Mouse (Mus musculus) B cell, adult (primary cell): ENCODE results near the gene Scamp5. TPM values are rescaled to one million over a fixed set of nuclear protein-coding genes. Genes with fewer than 3 reads are reported as not detected.

Experiments
- total RNA-seq: library from RNA; stranded (reverse); gene quantifications from 4 replicates; pipeline ENCODE4 v1.2.4, GENCODE M21; 2023; ENCODE audit not compliant: inconsistent age

Gene Scamp5
- 0.16 to 0.90 TPM (median 0.38 TPM) in 3 of 4 replicates, not detected in the other for total RNA-seq

DNA sequence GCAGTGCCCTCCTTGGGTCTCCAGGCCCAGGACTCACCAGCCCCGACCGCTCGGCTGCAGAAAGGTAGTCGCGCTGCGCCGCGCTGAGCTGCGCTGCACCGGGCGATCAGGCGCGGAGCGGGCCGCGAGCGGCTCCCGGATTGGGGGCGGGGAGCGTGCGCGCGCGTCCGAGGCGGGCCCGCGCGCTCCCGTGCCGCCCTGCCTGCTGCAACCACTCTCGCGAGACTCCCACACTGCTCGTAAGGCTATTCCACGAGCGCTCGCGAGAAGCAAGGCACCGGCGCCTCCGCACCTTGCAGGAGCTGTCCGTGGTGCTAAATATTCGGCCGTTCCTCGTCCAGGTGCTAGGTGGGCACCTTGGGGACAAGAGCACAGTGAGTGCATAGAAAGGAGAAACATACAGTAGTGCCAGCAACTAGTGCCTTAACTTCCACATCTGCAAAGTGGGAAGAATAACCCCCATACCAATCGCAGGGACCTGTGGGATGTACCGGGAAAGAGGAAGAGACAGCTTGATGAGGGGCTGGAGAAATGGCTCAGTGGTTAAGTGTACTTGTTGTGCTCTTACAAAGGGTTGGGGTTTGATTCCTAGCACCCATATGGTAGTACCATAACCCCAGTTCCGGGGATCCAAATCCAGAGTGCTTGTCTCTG lies at the start of gene Scamp5:
Gene Scamp5 (minus strand): TSS at position 165 of the 654 bp plus-strand sequence.

DNA sequence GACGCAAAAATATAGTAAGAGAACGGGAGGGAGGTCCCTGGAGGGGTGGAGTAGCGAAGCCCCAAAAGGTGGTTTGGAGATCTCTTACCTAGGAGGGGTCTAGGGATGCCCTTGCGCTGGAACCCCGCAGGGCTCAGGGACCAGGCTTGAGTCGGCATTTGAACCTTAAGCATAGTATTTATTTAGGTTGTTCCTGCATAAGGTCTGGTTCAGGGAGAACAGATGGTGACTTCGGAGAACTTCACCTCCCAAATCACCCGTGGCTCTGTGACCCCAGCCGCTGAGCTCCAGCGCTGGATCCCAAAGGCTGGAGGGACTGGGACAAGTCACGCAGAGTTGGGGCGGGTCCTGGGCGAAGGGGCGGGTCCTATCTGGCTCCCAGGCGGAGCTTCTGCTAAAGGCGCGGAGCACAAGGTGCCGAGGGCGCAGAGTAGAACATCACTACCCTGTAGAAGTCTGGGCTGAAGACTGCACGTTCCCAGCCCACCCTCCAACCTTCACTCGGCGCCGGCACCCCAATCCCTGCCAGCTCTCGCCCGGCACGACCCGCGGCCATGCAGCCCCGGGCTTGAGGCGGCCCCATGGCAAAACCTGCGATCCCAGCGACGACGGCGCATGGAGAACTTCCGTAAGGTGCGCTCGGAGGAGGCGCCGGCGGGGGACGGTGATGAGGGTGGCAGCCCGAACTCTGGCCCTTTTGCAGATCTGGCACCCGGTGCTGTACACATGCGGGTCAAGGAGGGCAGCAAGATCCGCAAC lies 35.9 kb upstream of the Scamp5 start, which contains the start of gene Rpp25:
Gene Rpp25 (plus strand): TSS at position 405 of the 759 bp plus-strand sequence.

DNA sequence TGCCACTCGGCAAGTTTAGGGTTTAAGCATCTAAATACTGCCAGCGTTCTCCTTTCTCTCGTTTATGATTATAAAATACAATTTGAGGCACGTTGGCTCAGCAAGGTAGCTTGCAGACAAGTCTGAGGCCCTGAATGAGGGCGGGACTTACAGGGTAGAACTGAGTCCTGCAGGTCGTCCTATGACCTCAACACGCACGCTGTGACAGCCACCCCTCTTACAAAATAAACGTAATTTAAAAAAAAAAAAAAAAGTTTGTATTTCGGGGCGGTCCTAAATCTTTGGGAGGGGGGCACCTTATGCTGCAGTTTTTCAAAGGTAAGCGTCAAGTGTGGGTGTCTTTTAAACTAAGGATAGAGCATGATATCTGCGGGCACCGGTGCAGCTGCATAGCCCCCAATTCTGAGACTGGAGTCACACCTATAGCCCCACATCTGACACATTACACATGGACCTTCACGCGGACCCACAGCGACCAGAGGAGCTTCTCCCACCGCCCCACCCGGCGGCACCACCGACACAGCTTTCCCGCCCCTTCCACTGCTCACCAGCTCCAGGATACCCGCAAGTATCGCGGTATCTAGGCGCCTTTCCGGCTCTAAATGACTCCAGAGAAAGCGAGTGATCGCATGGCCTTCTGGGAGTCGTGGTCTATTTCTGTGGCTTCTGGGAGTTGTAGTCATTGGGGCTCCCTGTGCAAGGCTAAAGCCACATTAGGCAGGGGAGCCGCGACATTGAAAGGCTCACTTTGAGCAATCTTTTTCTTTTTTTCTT lies 28.2 kb downstream of the Scamp5 start, which contains the start of gene Ppcdc:
Gene Ppcdc (minus strand): TSS at position 603 of the 774 bp plus-strand sequence.

Other genes starting within 250 kb of the Scamp5 start
- not detected in 4 replicates for gene Trcg1, start 231.5 kb downstream of the Scamp5 start, total RNA-seq
- 184 to 225 TPM (median 207 TPM) in 4 replicates for gene 1700017B05Rik, start 205.4 kb downstream of the Scamp5 start, total RNA-seq
- gene Ppcdc, start 27.9 kb downstream of the Scamp5 start, total RNA-seq = 69.4 to 80.2 TPM (median 74.0 TPM) in 4 replicates
- 0.36 to 0.48 TPM in 2 of 4 replicates, not detected in the others for gene Rpp25, start 36.0 kb upstream of the Scamp5 start, total RNA-seq
- gene Cox5a, start 53.2 kb upstream of the Scamp5 start, total RNA-seq = 89.9 to 126 TPM (median 108 TPM) in 4 replicates
- 15.5 to 17.5 TPM (median 16.7 TPM) in 4 replicates for gene Fam219b, start 69.5 kb upstream of the Scamp5 start, total RNA-seq
- gene Mpi, start 84.7 kb upstream of the Scamp5 start, total RNA-seq = 11.5 to 14.4 TPM (median 13.1 TPM) in 4 replicates
- gene Scamp2, start 92.9 kb upstream of the Scamp5 start, total RNA-seq = 118 to 122 TPM (median 121 TPM) in 4 replicates
- gene Ulk3, start 121.4 kb upstream of the Scamp5 start, total RNA-seq = 81.7 to 91.7 TPM (median 88.2 TPM) in 4 replicates
- 0.96 TPM in 1 of 4 replicates, not detected in the others for gene Cplx3, start 138.2 kb upstream of the Scamp5 start, total RNA-seq
- 0.39 to 0.90 TPM (median 0.57 TPM) in 4 replicates for gene Lman1l, start 152.7 kb upstream of the Scamp5 start, total RNA-seq
- 558 to 628 TPM (median 613 TPM) in 4 replicates for gene Csk, start 185.6 kb upstream of the Scamp5 start, total RNA-seq
- not detected in 4 replicates for gene Cyp1a2, start 215.6 kb upstream of the Scamp5 start, total RNA-seq
- not detected in 4 replicates for gene Cyp1a1, start 219.9 kb upstream of the Scamp5 start, total RNA-seq
- gene Edc3, start 240.5 kb upstream of the Scamp5 start, total RNA-seq = 22.2 to 23.7 TPM (median 22.7 TPM) in 4 replicates